Mouse (Mus musculus) CH12.LX (cell line): Measurements from ENCODE around the gene Dnah1.

Experiments used
- CTCF ChIP-seq, 2 experiments: IDR thresholded peaks in 1 of 2; conservative IDR thresholded peaks in 1 of 2; 2 replicates each; pipeline ENCODE4 v1.5.1; 2011 to 2012; ENCODE audit warnings: low read depth in 2 of 2, low read length in 2 of 2, improper control_type of control experiment in 1 of 2, inconsistent platforms in 1 of 2, mild to moderate bottlenecking in 1 of 2, moderate library complexity in 1 of 2
- EP300 ChIP-seq: IDR thresholded peaks from 2 replicates; pipeline ENCODE4 v1.6.1; 2011; ENCODE audit warnings: low read length, improper control_type of control experiment
- HCFC1 ChIP-seq: IDR thresholded peaks from 2 replicates; pipeline ENCODE4 v1.6.1; 2012; ENCODE audit warnings: low read depth, mild to moderate bottlenecking, inconsistent platforms, low read length, improper control_type of control experiment
- POLR2A ChIP-seq: IDR thresholded peaks from 2 replicates; pipeline ENCODE4 v1.6.1; 2011; ENCODE audit warnings: low read depth, mild to moderate bottlenecking, improper control_type of control experiment, low read length
- USF1 ChIP-seq: IDR thresholded peaks from 2 replicates; pipeline ENCODE4 v1.6.1; 2014; ENCODE audit warnings: low read depth, mild to moderate bottlenecking, inconsistent platforms, low read length, improper control_type of control experiment
- USF2 ChIP-seq: conservative IDR thresholded peaks from 2 replicates; pipeline ENCODE4 v1.6.1; 2011; ENCODE audit warnings: low read depth, low read length, improper control_type of control experiment
- ZNF384 ChIP-seq: IDR thresholded peaks from 2 replicates; pipeline ENCODE4 v1.6.1; 2012; ENCODE audit warnings: low read depth, low read length, improper control_type of control experiment, inconsistent platforms

- TF ChIP-seq POLR2A (no peak), HCFC1 (no peak), EP300 (no peak), USF1 (no peak), ZNF384 (no peak), CTCF (conservative IDR thresholded peaks at IDR 0.05 in 1 of 2, IDR thresholded peaks at IDR 0.05 in 1 of 2; ENCODE audit: low read depth in 2 of 2, low read length in 2 of 2) (no peak), USF2 (no peak)
Observed at GRCm38 (mm10) chr14:31232404-31233069, 91.2 kb downstream of the Dnah1 start.
